Mouse (Mus musculus): ENCODE results near the gene Tenm4.

GRCm38 (mm10) chr7:96752776-96753175 lies 581.7 kb downstream of the Tenm4 start:
- TF ChIP-seq CTCF (IDR thresholded peaks at IDR 0.05) (no peak), EP300 (IDR thresholded peaks at IDR 0.05) (no peak)

All from lung, postnatal 0 days (tissue).